11 mouse cellular contexts compared by ENCODE assay signal in the genomic region with DNA sequence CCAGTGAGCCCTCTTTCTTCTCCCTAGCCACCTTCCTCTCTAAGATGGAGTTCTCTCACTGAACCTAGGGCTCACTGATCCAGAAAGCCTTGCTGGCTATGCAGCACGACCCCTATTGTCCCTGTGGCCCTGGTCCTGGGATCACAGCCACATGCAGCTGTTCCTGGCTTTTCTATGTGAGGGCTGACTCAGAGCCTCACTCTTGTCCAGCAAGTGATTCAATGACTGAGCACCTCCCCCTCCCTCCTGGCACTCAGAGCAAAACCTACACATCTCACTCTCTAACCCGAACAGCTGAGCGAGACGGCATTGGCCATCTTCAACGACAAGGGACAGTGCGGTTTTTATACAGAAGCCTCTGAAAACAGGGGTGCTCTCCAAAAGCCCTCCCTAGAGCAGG. TPM values are rescaled to one million over a fixed set of nuclear protein-coding genes. Genes with fewer than 3 reads are reported as not detected.
DNase-seq lines count a peak whose midpoint lies in the region; ATAC-seq lines count a peak whose summit lies in the region.
"Had no signal": no experiment of that assay in that cellular context is flagged by ENCODE, and none has a peak within 500 bp of the region (broad histone marks: within the 10 kb centered on the region; RNA-seq: fewer than 3 reads in every experiment).

No protein-coding gene starts in this region.

- H3K9ac ChIP-seq in hindbrain, embryonic 13.5 days: no peak overlapping the region
- no peak overlapping the region for H3K9ac ChIP-seq in forebrain, embryonic 12.5 days
- H3K9ac ChIP-seq: neural tube, embryonic 15.5 days had no signal

- WGBS in hindbrain, embryonic 13.5 days: 37% methylated on average over 6 of the region's 6 CpGs
- WGBS in forebrain, embryonic 12.5 days: 60% methylated on average over 6 of the region's 6 CpGs

- no peak overlapping the region for H3K4me3 ChIP-seq in hindbrain, embryonic 13.5 days
- no peak overlapping the region for H3K4me3 ChIP-seq in forebrain, embryonic 12.5 days (replicated peaks)
- H3K4me3 ChIP-seq: neural tube, embryonic 15.5 days had no signal

- H3K4me2 ChIP-seq in hindbrain, embryonic 13.5 days: no peak overlapping the region
- H3K4me2 ChIP-seq in forebrain, embryonic 12.5 days: no peak overlapping the region
- H3K4me2 ChIP-seq: neural tube, embryonic 15.5 days had no signal

- peak overlapping the region; percentile 71; the same call in 1 of the 2 replicates for H3K27ac ChIP-seq in hindbrain, embryonic 13.5 days
- H3K27ac ChIP-seq in forebrain, embryonic 12.5 days: no peak overlapping the region

- DNase-seq in adrenal gland, adult 2 months: peak; percentile 63
- no peak for DNase-seq in adrenal gland, postnatal 4 days (ENCODE audit: low spot score in 2 of 2)
- peak; percentile 27 to 40 for DNase-seq in left cerebral cortex, adult 18-20 months (ENCODE audit: low spot score in 2 of 2)
- DNase-seq in left cerebral cortex, postnatal 4 days: no peak
- DNase-seq in adrenal gland, postnatal 36 days: peak; percentile 41 to 63
- DNase-seq in cerebellum, postnatal 10 days: no peak
- DNase-seq: cerebellum, postnatal 25 days had no signal

- no peaks in the 10 kb centered on the region for H3K27me3 ChIP-seq in hindbrain, embryonic 13.5 days
- H3K27me3 ChIP-seq in forebrain, embryonic 12.5 days: no peaks in the 10 kb centered on the region
- H3K27me3 ChIP-seq: neural tube, embryonic 15.5 days had no signal

- H3K36me3 ChIP-seq in hindbrain, embryonic 13.5 days: peaks cover 61% of the 10 kb centered on the region
- peaks cover 15% of the 10 kb centered on the region for H3K36me3 ChIP-seq in forebrain, embryonic 12.5 days (replicated peaks)

- peaks cover 50% of the 10 kb centered on the region for H3K4me1 ChIP-seq in hindbrain, embryonic 13.5 days (replicated peaks)
- peaks cover 41% of the 10 kb centered on the region for H3K4me1 ChIP-seq in forebrain, embryonic 12.5 days

- H3K9me3 ChIP-seq in hindbrain, embryonic 13.5 days: no peaks in the 10 kb centered on the region
- no peaks in the 10 kb centered on the region for H3K9me3 ChIP-seq in forebrain, embryonic 12.5 days
- H3K9me3 ChIP-seq: neural tube, embryonic 15.5 days had no signal

- ATAC-seq in hindbrain, embryonic 13.5 days (ENCODE audit: low FRiP score): no peak
- no peak for ATAC-seq in forebrain, embryonic 12.5 days (ENCODE audit: low FRiP score)
- ATAC-seq: intestine, embryonic 16.5 days had no signal

- intact Hi-C loops in left cerebral cortex, postnatal 4 days (cut with DNase I): loop anchor here (10.0 kb wide), 1 partner anchor 257 kb away; the partner anchor contains the start of gene Ncam1

RNA-seq across cellular contexts. Expression of gene Ttc12, which starts 51.8 kb away (rescaled TPM):
- 10 to 100 TPM in 1 of 2 experiments, 1 to 10 TPM in 1; 7.7 to 17.8 TPM for total RNA-seq in adrenal gland, adult 2 months (2021)
- polyA plus RNA-seq in adrenal gland, adult 2 months (2012; rRNA removed): 1.5 and 1.6 TPM in 2 replicates
- 1 to 10 TPM; 9.5 to 9.8 TPM for total RNA-seq in adrenal gland, postnatal 4 days (2021)
- total RNA-seq in left cerebral cortex, adult 18-20 months (2021): 1 to 10 TPM; 1.1 to 1.4 TPM
- total RNA-seq in left cerebral cortex, postnatal 4 days (2021): 1 to 10 TPM; 2.6 to 2.8 TPM
- 10 to 100 TPM; 14.6 to 16.0 TPM for total RNA-seq in adrenal gland, postnatal 36 days (2021)
- polyA plus RNA-seq in hindbrain, embryonic 13.5 days (2015; fragmentation: Nextera tagmentation; extraction: Ambion mirVana): 2.2 and 2.5 TPM in 2 replicates
- 1.2 and 1.4 TPM in 2 replicates for polyA plus RNA-seq in forebrain, embryonic 12.5 days (2016; fragmentation: Nextera tagmentation; extraction: Ambion mirVana)

Comparison
In these comparisons a context has a peak if more than half of its experiments do, and no peak if none do; other contexts are left out.
1. DNase-seq: peak in adrenal gland, adult 2 months (single experiment), left cerebral cortex, adult 18-20 months (2 of 2) and adrenal gland, postnatal 36 days (2 of 2); none in adrenal gland, postnatal 4 days (0 of 2), left cerebral cortex, postnatal 4 days (single experiment) and cerebellum, postnatal 10 days (0 of 2).